Mouse (Mus musculus): ENCODE results near the gene Pcx. TPM values are rescaled to one million over a fixed set of nuclear protein-coding genes. Genes with fewer than 3 reads are reported as not detected.

Pcx gene
- polyA plus RNA-seq, 1 experiment = 286 TPM

DNA sequence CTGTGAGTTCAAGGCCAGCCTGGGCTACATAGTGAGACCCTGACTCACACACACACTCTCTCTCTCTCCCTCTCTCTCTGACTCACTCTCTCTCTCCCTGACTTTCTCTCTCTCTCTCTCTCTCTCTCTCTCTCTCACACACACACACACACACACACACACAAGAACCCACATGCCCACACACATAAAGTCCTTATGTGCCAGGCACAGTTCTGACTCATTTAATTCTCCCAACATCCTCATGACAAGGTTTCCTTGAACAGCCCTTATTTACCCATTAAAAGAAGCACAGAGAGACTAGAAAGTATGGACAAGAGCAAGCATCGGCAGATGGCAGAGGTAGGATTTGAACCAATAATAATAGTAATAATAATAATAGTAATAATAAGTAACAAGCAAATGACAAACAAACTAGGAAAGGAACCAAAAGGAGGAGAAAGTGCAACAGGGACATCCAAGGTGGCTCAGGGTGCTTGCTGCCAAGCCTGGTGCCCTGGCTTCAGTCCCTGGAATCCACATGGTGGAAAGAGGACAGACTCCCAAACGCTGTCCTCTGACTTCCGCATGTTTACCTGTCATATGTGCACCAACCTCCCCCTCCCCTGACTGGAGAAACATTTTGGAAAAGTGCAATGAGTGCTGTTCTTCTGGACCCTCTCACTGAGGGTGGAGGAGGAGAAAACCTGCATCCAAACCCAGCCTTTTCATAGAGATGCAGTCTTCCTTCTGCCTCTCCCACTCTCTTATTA, 28.0 kb upstream of the Pcx start:
- no peak overlapping the region for H3K27ac ChIP-seq (ENCODE audit: insufficient read depth, low read depth, low read length)
- no peaks in the 10 kb centered on the region for H3K36me3 ChIP-seq (ENCODE audit: control insufficient read depth, insufficient read depth, low read length)
- H3K4me1 ChIP-seq (ENCODE audit: control insufficient read depth, insufficient read depth, low read length) = peaks cover 5% of the 10 kb centered on the region; the same call in 1 of the 2 replicates
- WGBS = 82% methylated on average over 3 of the region's 3 CpGs
- TF ChIP-seq CTCF (conservative IDR thresholded peaks at IDR 0.05; ENCODE audit: insufficient read depth, insufficient read length, low read depth, low read length) (no peak), POLR2A (IDR thresholded peaks at IDR 0.05; ENCODE audit: low read depth, low read length) (no peak)
- no peak for DNase-seq
- H3K27me3 ChIP-seq (replicated peaks; ENCODE audit: control insufficient read depth, insufficient read depth, low read length) = no peaks in the 10 kb centered on the region
- no peak overlapping the region for H3K4me3 ChIP-seq (ENCODE audit: insufficient read depth, low read depth, low read length)

DNA sequence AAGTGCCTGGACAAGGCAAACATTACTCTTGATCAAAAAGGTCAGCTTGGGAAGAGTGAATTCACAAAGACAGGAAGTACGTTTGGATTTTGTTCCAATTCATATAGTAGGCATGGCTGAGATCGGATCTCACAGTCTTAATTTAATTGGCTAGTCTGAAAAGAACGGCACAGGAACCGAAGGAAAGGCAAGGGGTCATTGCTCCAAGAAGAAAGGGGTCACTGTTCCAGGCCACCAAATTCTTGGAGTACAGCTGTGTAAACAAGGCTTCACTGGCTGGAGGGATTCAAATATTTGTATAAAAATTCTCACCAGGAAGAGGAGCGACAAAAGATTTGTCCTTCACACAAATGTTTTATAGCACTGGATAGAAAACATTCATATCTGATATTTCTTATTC, 25.3 kb upstream of the Pcx start:
- H3K27ac ChIP-seq (ENCODE audit: insufficient read depth, low read depth, low read length) = peak overlapping the region; percentile 44; the same call in 1 of the 2 replicates
- no peaks in the 10 kb centered on the region for H3K27me3 ChIP-seq (replicated peaks; ENCODE audit: control insufficient read depth, insufficient read depth, low read length)
- TF ChIP-seq CTCF (conservative IDR thresholded peaks at IDR 0.05; ENCODE audit: insufficient read depth, insufficient read length, low read depth, low read length) (no peak), POLR2A (IDR thresholded peaks at IDR 0.05; ENCODE audit: low read depth, low read length) (no peak)
- no peak overlapping the region for H3K4me3 ChIP-seq (ENCODE audit: insufficient read depth, low read depth, low read length)
- DNase-seq = peak; percentile 46
- H3K36me3 ChIP-seq (ENCODE audit: control insufficient read depth, insufficient read depth, low read length) = no peaks in the 10 kb centered on the region
- H3K4me1 ChIP-seq (ENCODE audit: control insufficient read depth, insufficient read depth, low read length) = no peaks in the 10 kb centered on the region
- WGBS = 31% methylated on average over 5 of the region's 5 CpGs

GRCm38 (mm10) chr19:4487877-4488276, 22.4 kb upstream of the Pcx start:
- no peaks in the 10 kb centered on the region for H3K36me3 ChIP-seq (ENCODE audit: control insufficient read depth, insufficient read depth, low read length)
- TF ChIP-seq CTCF (conservative IDR thresholded peaks at IDR 0.05; ENCODE audit: insufficient read depth, insufficient read length, low read depth, low read length) = no peak
- H3K4me1 ChIP-seq (ENCODE audit: control insufficient read depth, insufficient read depth, low read length) = peaks cover 4% of the 10 kb centered on the region; the same call in 1 of the 2 replicates
- no peak for DNase-seq
- H3K4me3 ChIP-seq (ENCODE audit: insufficient read depth, low read depth, low read length) = no peak overlapping the region
- 92% methylated on average over 2 of the region's 2 CpGs for WGBS
- no peaks in the 10 kb centered on the region for H3K27me3 ChIP-seq (replicated peaks; ENCODE audit: control insufficient read depth, insufficient read depth, low read length)
- no peak overlapping the region for H3K27ac ChIP-seq (ENCODE audit: insufficient read depth, low read depth, low read length)

GRCm38 (mm10) chr19:4491080-4491695, 19.1 kb upstream of the Pcx start:
- no peaks in the 10 kb centered on the region for H3K27me3 ChIP-seq (replicated peaks; ENCODE audit: control insufficient read depth, insufficient read depth, low read length)
- WGBS = 79% methylated on average over 10 of the region's 10 CpGs
- peaks cover 12% of the 10 kb centered on the region for H3K4me1 ChIP-seq (ENCODE audit: control insufficient read depth, insufficient read depth, low read length)
- H3K4me3 ChIP-seq (ENCODE audit: insufficient read depth, low read depth, low read length) = no peak overlapping the region
- no peak overlapping the region for H3K27ac ChIP-seq (ENCODE audit: insufficient read depth, low read depth, low read length)
- H3K36me3 ChIP-seq (ENCODE audit: control insufficient read depth, insufficient read depth, low read length) = no peaks in the 10 kb centered on the region
- DNase-seq = no peak
- TF ChIP-seq POLR2A (IDR thresholded peaks at IDR 0.05; ENCODE audit: low read depth, low read length) (no peak), CTCF (conservative IDR thresholded peaks at IDR 0.05; ENCODE audit: insufficient read depth, insufficient read length, low read depth, low read length) (no peak)

DNA sequence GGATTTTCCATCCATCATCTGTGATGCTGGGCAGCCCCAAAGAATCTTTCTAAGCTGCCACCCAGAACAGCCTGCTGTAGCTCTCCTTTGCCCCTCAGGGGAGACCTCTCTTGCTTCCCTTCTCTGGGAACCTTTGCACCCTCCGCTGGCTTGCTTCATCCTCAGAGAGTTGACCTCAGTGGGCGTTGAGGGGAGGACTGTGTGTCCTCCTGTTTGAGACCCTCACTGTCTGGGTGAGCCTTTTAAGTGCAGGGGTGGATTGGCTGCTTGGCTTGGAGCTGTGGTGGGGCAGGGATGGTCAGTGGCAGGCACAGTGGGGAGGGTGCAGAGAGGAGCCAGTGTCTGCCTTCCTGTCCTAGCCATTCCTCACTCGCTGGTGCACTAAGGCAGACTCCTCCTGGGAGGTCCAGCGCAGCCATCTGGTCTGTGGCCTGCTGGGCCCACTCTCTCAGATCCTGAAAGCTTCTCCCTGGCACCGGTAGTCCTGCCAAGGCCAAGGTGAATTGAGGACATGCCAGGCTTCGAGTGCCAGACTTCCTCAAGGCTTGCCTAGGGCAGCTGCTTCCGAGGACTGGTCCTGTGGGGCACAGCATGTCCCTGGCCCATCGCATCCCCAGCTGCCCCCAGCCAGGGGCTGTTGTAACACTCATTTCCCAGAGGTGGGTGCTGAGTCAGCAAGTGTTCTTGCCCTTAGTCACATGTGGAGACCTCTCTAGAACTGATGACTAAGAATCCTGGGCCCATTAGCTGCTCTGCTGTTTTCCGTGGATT, 17.6 kb upstream of the Pcx start:
- no peaks in the 10 kb centered on the region for H3K27me3 ChIP-seq (replicated peaks; ENCODE audit: control insufficient read depth, insufficient read depth, low read length)
- DNase-seq = peak; percentile 89
- 41% methylated on average over 9 of the region's 9 CpGs for whole genome bisulfite sequencing

DNA sequence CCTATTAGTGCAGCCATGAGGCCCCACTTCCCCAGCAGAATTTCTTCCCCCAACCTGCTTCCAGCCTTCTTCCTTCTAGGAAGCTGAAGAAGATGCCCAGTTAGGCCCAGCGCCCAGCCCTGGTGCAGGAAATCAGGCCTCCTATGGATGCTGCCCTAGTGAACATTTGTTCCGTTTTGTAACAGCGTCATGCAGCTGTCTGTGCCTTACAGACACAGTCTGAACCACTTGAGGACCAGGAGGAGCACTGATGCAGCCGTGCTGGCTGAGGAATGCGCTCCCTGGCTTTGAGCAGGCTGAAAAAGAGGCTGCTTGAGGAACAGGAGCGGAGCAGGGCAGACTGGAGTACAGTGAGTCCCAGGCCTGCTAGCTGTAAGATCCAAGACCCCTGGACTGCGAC, 15.6 kb upstream of the Pcx start:
- Histone ChIP-seq H3K4me1 (ENCODE audit: control insufficient read depth, insufficient read depth, low read length) (peaks cover 32% of the 10 kb centered on the region), H3K27me3 (replicated peaks; ENCODE audit: control insufficient read depth, insufficient read depth, low read length) (no peaks in the 10 kb centered on the region), H3K36me3 (ENCODE audit: control insufficient read depth, insufficient read depth, low read length) (no peaks in the 10 kb centered on the region), H3K27ac (ENCODE audit: insufficient read depth, low read depth, low read length) (no peak overlapping the region), H3K4me3 (ENCODE audit: insufficient read depth, low read depth, low read length) (no peak overlapping the region)
- no peak for TF ChIP-seq CTCF (conservative IDR thresholded peaks at IDR 0.05; ENCODE audit: insufficient read depth, insufficient read length, low read depth, low read length)
- no peak for DNase-seq
- 79% methylated on average over 7 of the region's 7 CpGs for WGBS

More for the DNA sequence above, 17.6 kb upstream of the Pcx start:
- H3K27ac ChIP-seq (ENCODE audit: insufficient read depth, low read depth, low read length) = peak overlapping the region; percentile 84
- TF ChIP-seq POLR2A (IDR thresholded peaks at IDR 0.05; ENCODE audit: low read depth, low read length) (no peak), CTCF (conservative IDR thresholded peaks at IDR 0.05; ENCODE audit: insufficient read depth, insufficient read length, low read depth, low read length) (no peak)
- H3K4me3 ChIP-seq (ENCODE audit: insufficient read depth, low read depth, low read length) = no peak overlapping the region
- H3K4me1 ChIP-seq (ENCODE audit: control insufficient read depth, insufficient read depth, low read length) = peaks cover 21% of the 10 kb centered on the region
- H3K36me3 ChIP-seq (ENCODE audit: control insufficient read depth, insufficient read depth, low read length) = no peaks in the 10 kb centered on the region

- Histone ChIP-seq H3K27ac (ENCODE audit: insufficient read depth, low read depth, low read length) (no peak overlapping the region), H3K36me3 (ENCODE audit: control insufficient read depth, insufficient read depth, low read length) (no peaks in the 10 kb centered on the region), H3K27me3 (replicated peaks; ENCODE audit: control insufficient read depth, insufficient read depth, low read length) (no peaks in the 10 kb centered on the region), H3K4me1 (ENCODE audit: control insufficient read depth, insufficient read depth, low read length) (peaks cover 32% of the 10 kb centered on the region), H3K4me3 (ENCODE audit: insufficient read depth, low read depth, low read length) (no peak overlapping the region)
- DNase-seq = no peak
- TF ChIP-seq POLR2A (IDR thresholded peaks at IDR 0.05; ENCODE audit: low read depth, low read length) (no peak), CTCF (conservative IDR thresholded peaks at IDR 0.05; ENCODE audit: insufficient read depth, insufficient read length, low read depth, low read length) (no peak)
- WGBS = 90% methylated on average over 5 of the region's 5 CpGs
These were observed 14.5 kb upstream of the Pcx start for GRCm38 (mm10) chr19:4495814-4496213.

Data from kidney, adult 2 months (tissue).